Mouse (Mus musculus): ENCODE measurements around the gene Amigo2. TPM values are rescaled to one million over a fixed set of nuclear protein-coding genes. Genes with fewer than 3 reads are reported as not detected.

The Amigo2 gene
- 0.93 TPM for polyA plus RNA-seq (2017; shearing (Covaris generic))

DNA sequence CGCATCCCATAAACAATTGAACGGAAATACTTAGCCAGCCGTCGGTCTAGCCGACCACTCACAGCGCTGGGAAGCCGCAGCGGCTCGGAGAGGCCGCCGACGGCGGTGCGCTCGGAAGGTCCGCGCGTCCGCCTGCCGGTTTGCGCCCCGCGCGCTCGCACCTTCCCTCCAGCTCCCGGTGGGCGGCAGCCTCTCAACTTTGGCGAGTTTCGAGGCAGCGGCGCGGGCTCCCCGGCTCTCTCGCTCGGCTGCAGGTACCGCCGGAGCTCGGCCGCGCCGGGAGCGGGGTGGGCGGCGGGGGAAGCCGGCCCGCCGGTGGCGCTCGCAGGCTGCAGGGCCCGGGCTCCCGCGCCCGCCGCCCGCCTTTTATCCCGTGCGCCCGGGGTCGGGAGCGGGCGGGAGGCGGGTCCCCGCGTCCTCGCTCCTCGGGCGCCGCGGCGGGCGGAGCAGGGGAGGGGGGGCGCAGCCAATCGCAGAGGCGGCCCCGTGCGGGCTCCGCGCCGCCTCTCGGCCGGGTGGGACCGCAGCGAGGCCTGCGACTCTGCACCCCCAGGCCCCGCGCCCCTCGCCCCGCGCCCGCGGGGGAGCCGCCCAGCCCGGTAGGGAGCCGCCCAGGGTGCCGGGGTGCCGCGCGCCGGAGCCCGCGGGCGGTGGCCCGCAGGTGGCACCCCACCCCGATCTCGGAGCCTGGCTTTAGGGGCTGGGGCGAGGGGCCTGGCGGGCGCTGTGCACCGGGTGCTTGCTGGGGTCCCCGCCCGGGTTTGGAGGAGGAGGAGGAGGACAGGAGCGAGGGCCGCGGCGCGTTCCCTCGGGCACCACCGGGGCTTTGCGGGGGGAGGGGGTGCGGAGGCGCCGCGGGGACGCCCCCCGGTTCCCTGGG, at the start of gene Amigo2, which contains the start of gene Pced1b:
Gene Amigo2, minus strand, starts transcription at position 377 of the 880 bp plus-strand sequence.
Gene Pced1b, plus strand, starts transcription at position 197 of the 880 bp plus-strand sequence.

Other genes with a start within 250 kb of the Amigo2 start
- gene Slc38a4, start 191.3 kb downstream of the Amigo2 start, polyA plus RNA-seq (2017; shearing (Covaris generic)) = not detected
- 42.3 TPM for gene Pced1b, start 180 bp downstream of the Amigo2 start, polyA plus RNA-seq (2017; shearing (Covaris generic))